Mouse (Mus musculus) forebrain, postnatal 0 days (tissue): ENCODE results near the gene Wdr38. TPM values are rescaled to one million over a fixed set of nuclear protein-coding genes. Genes with fewer than 3 reads are reported as not detected.
A peak's percentile ranks its signal among the peaks of the same experiment; 100 is the strongest.

Source experiments
- ATAC-seq: fragments of 200-750 bp; cut with Nextera tagmentation; 2 replicates; pipeline ENCODE4 v1.8.0; 2017; ENCODE audit warnings: mild to moderate bottlenecking, moderate library complexity
- DNase-seq: peaks from one replicate; pipeline ENCODE4 v3.0.0-alpha.2; 2015
- H3K27ac ChIP-seq: fragments of 300-500 bp; sonication (generic); 2 replicates; pipeline ENCODE4 v1.5.1; 2014; ENCODE audit warnings: low read depth, mild to moderate bottlenecking, antibody characterized with exemption, low read length, moderate library complexity, mixed read lengths
- H3K27me3 ChIP-seq: fragments of 300-500 bp; sonication (generic); 2 replicates; pipeline ENCODE4 v1.6.1; 2014; ENCODE audit warnings: mild to moderate bottlenecking, low read length, mixed read lengths; ENCODE audit not compliant: insufficient read depth
- H3K36me3 ChIP-seq: fragments of 300-500 bp; sonication (generic); 2 replicates; pipeline ENCODE4 v1.6.1; 2014; ENCODE audit warnings: mild to moderate bottlenecking, moderate library complexity; ENCODE audit not compliant: insufficient read depth
- H3K4me1 ChIP-seq: fragments of 300-500 bp; sonication (generic); 2 replicates; pipeline ENCODE4 v1.6.1; 2014; ENCODE audit warnings: antibody characterized with exemption; ENCODE audit not compliant: insufficient read depth
- H3K4me2 ChIP-seq: fragments of 300-500 bp; sonication (generic); 2 replicates; pipeline ENCODE4 v1.6.1; 2014; ENCODE audit warnings: low read depth, mild to moderate bottlenecking, moderate library complexity
- H3K4me3 ChIP-seq: fragments of 300-500 bp; sonication (generic); 2 replicates; pipeline ENCODE4 v1.5.1; 2014; ENCODE audit warnings: low read depth, low read length, mixed read lengths
- H3K9ac ChIP-seq: fragments of 300-500 bp; sonication (generic); 2 replicates; pipeline ENCODE4 v1.6.1; 2014; ENCODE audit warnings: mild to moderate bottlenecking
- H3K9me3 ChIP-seq: fragments of 300-500 bp; sonication (generic); 2 replicates; pipeline ENCODE4 v1.6.1; 2016; ENCODE audit warnings: low read length
- CTCF ChIP-seq: sonication (generic); IDR thresholded peaks from 2 replicates; pipeline ENCODE4 v1.5.1; 2016; ENCODE audit warnings: antibody characterized with exemption, control low read depth, low read depth
- WGBS: fragments of 180-500 bp; shearing (Covaris S2); extraction: QIAGEN DNeasy Blood & Tissue Kit; methylation state at CpG from one replicate; pipeline ENCODE4 v1.1.7; 2014; 5-methylcytosine and 5-hydroxymethylcytosine counted together
- polyA plus RNA-seq: library from polyadenylated mRNA; unstranded; fragments of >200 nt; fragmentation: Nextera tagmentation; extraction: Ambion mirVana; gene quantifications from 2 replicates; pipeline ENCODE4 v1.2.1, GENCODE M21; 2015
- total RNA-seq: library from RNA; depleted of rRNA; stranded (reverse); fragments of >200 nt; gene quantifications from 2 replicates; pipeline ENCODE4 v1.2.3, GENCODE M21; 2014

The Wdr38 gene
- total and polyA plus RNA-seq, 2 experiments from 2014 or later: 0.43 to 0.64 TPM

GRCm38 (mm10) chr2:39003512-39003911, 6.2 kb downstream of the Wdr38 start:
- Histone ChIP-seq H3K9ac (peak overlapping the region; percentile 79; the same call in 1 of the 2 replicates), H3K27ac (no peak overlapping the region), H3K4me2 (peak overlapping the region; percentile 78), H3K4me1 (peaks cover 18% of the 10 kb centered on the region), H3K27me3 (no peaks in the 10 kb centered on the region), H3K36me3 (peaks cover 38% of the 10 kb centered on the region), H3K4me3 (no peak overlapping the region), H3K9me3 (no peaks in the 10 kb centered on the region)
- no peak for ATAC-seq
- WGBS: 77% methylated on average over 5 of the region's 5 CpGs
- TF ChIP-seq CTCF: no peak
- no peak for DNase-seq

- Histone ChIP-seq H3K9me3 (no peaks in the 10 kb centered on the region), H3K4me1 (peaks cover 22% of the 10 kb centered on the region), H3K27ac (peak overlapping the region; percentile 85), H3K9ac (peak overlapping the region; percentile 79), H3K36me3 (peaks cover 37% of the 10 kb centered on the region), H3K27me3 (no peaks in the 10 kb centered on the region), H3K4me3 (peak overlapping the region; percentile 70), H3K4me2 (peak overlapping the region; percentile 78)
- no peak for TF ChIP-seq CTCF
- WGBS: 2% methylated on average over 11 of the region's 11 CpGs
- peak; percentile 21 for ATAC-seq
- peak; percentile 58 for DNase-seq
Observed at GRCm38 (mm10) chr2:39004372-39004771, 7.1 kb downstream of the Wdr38 start.

GRCm38 (mm10) chr2:39004880-39005435, 7.7 kb downstream of the Wdr38 start, which contains the start of gene Arpc5l:
Arpc5l (plus strand) TSS chr2:39005348.
- DNase-seq (peak; percentile 95), ATAC-seq (peak; percentile 89)
- no peaks in the 10 kb centered on the region for H3K9me3 ChIP-seq
- no peaks in the 10 kb centered on the region for H3K27me3 ChIP-seq
- peak within 1 kb of the TSS; percentile 78 for H3K4me2 ChIP-seq
- H3K4me1 ChIP-seq: peaks cover 24% of the 10 kb centered on the region
- WGBS: under 1% methylated on average over 58 of the region's 58 CpGs
- H3K9ac ChIP-seq: peak within 1 kb of the TSS; percentile 79
- peak within 1 kb of the TSS; percentile 70 for H3K4me3 ChIP-seq
- peaks cover 31% of the 10 kb centered on the region for H3K36me3 ChIP-seq
- TF ChIP-seq CTCF: no peak
- H3K27ac ChIP-seq: peak within 1 kb of the TSS; percentile 85

- DNase-seq (no peak), ATAC-seq (no peak)
- H3K9ac ChIP-seq: peak within 1 kb of the TSS; percentile 79
- TF ChIP-seq CTCF: peak; percentile 33
- WGBS: 14% methylated on average over 15 of the region's 15 CpGs
- H3K9me3 ChIP-seq: no peaks in the 10 kb centered on the region
- H3K4me3 ChIP-seq: peak within 1 kb of the TSS; percentile 70
- peaks cover 24% of the 10 kb centered on the region for H3K36me3 ChIP-seq
- peaks cover 24% of the 10 kb centered on the region for H3K4me1 ChIP-seq
- H3K27ac ChIP-seq: peak within 1 kb of the TSS; percentile 85
- H3K27me3 ChIP-seq: no peaks in the 10 kb centered on the region
- peak within 1 kb of the TSS; percentile 78 for H3K4me2 ChIP-seq
Observed at GRCm38 (mm10) chr2:39005574-39006079, 8.4 kb downstream of the Wdr38 start, which contains the start of gene Rpl35. Rpl35 (minus strand) TSS chr2:39005624.

GRCm38 (mm10) chr2:39006149-39006730, 9.0 kb downstream of the Wdr38 start:
- Histone ChIP-seq H3K9ac (no peak overlapping the region), H3K4me3 (no peak overlapping the region), H3K4me2 (peak overlapping the region; percentile 78), H3K9me3 (no peaks in the 10 kb centered on the region), H3K36me3 (peaks cover 18% of the 10 kb centered on the region), H3K27me3 (no peaks in the 10 kb centered on the region), H3K27ac (no peak overlapping the region), H3K4me1 (peaks cover 24% of the 10 kb centered on the region)
- DNase-seq (no peak), ATAC-seq (no peak)
- no peak for TF ChIP-seq CTCF
- WGBS: 92% methylated on average over 14 of the region's 14 CpGs

- DNase-seq (peak; percentile 94), ATAC-seq (peak; percentile 89)
- H3K27ac ChIP-seq: peak overlapping the region; percentile 92
- under 1% methylated on average over 44 of the region's 44 CpGs for WGBS
- H3K4me1 ChIP-seq: peaks cover 24% of the 10 kb centered on the region
- H3K9me3 ChIP-seq: no peaks in the 10 kb centered on the region
- H3K27me3 ChIP-seq: no peaks in the 10 kb centered on the region
- peak overlapping the region; percentile 82 for H3K4me3 ChIP-seq
- H3K4me2 ChIP-seq: peak overlapping the region; percentile 78
- peak overlapping the region; percentile 91 for H3K9ac ChIP-seq
- H3K36me3 ChIP-seq: peaks cover 10% of the 10 kb centered on the region
- TF ChIP-seq CTCF: peak; percentile 21; the same call in 1 of the 2 replicates
Observed at GRCm38 (mm10) chr2:39007865-39008264, 10.6 kb downstream of the Wdr38 start.

GRCm38 (mm10) chr2:39008350-39008851, 11.1 kb downstream of the Wdr38 start:
- H3K4me1 ChIP-seq: peaks cover 23% of the 10 kb centered on the region
- H3K4me2 ChIP-seq: peak overlapping the region; percentile 78
- no peaks in the 10 kb centered on the region for H3K27me3 ChIP-seq
- DNase-seq: no peak
- H3K9ac ChIP-seq: peak overlapping the region; percentile 91
- H3K36me3 ChIP-seq: peaks cover 10% of the 10 kb centered on the region; the same call in 1 of the 2 replicates
- peak overlapping the region; percentile 82 for H3K4me3 ChIP-seq
- WGBS: 4% methylated on average over 25 of the region's 25 CpGs
- H3K9me3 ChIP-seq: no peaks in the 10 kb centered on the region
- H3K27ac ChIP-seq: peak overlapping the region; percentile 92
- peak; percentile 34 for ATAC-seq
- no peak for TF ChIP-seq CTCF
